Mouse (Mus musculus) MN1 (cell line): Measurements from ENCODE around the gene Myt1.

Experiments used
- DNase-seq: peaks from one replicate; pipeline ENCODE4 v3.0.0-alpha.2; 2016; ENCODE audit warnings: low spot score

The Myt1 gene

DNA sequence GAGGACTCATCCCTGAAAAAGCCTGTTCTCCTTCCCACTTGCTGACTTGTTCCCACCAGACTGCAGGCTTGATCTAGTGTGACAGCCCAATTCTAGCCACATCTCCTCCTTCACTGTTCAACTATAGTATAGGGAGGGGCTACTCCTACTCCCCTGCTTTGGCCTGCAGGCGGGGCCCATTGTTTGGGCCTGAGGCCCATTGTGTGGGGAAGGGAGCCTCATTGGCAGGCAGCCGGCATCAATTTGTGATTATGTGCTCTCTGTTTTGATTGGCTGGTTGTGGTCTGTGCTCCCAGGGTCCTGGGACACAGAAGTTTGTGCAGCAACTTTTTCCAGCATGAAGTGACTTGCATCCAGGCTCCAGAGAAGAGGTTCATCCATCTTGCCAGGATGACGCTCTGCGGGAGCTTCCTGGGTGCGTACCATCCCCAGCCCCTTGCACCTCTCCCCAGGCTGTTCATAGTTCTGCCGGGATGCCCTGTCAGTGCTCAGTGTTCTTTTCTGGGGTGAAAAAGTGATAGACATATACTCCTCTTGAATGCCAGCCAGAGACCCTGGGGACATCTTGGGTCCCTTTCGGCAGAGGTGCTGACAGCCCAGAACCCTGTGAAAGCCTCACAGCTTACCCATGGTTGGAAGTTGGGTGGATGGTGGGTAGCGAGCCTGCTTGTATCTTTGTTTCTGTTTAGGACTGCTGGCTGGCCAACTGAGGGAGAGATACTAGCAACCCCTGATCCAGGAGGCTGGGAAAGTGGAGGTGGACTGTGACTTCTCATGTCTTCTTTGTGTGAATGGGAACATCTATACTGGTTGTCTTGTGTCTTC is at the start of gene Myt1:
TSS of gene Myt1 (plus strand) at position 327 of the 825 bp plus-strand sequence.
- no peak for DNase-seq

DNA sequence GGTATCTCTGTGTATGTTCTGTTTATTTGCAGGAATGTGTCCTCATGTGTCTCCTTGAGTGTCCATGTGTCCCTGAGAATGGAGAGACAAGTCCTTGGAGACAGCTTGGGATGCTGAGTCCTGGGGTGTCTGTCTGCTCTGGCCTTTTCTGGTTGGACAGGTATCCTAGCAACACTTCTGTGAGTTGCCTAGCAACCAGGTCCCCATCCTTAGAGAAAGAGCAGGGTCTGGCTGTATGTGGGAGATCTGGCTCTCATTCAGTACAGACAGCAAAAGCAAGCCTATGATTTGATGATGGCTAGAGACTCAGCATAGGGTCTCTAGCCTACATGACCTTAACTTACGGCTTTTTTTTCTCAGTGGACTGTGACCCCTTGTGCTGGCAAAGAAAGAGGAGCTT is 49.4 kb upstream of the Myt1 start:
- peak; percentile 51 for DNase-seq

DNA sequence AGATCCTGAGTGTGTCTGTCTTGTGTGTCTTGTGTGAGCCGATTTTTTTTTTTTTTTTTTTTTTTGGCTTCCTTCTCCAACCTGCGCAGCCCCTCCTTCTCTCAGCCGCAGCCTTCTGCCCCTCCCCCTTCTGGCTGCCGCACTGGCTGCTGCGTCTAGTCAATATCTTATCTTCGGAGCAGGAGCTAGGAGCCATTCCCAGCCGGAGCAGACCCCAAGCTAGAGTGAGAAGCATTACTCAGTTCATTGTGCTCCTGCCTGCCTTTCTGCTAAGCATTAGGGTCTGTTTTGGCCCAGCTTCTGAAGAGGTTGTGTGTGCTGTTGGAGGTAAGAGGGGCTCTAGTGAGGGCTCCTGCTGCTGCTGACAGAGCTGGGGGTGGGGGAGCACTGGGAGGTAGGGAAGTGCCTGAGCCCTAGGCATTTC is 48.2 kb upstream of the Myt1 start, which contains the start of gene Oprl1:
TSS of gene Oprl1 (plus strand) at position 114 of the 424 bp plus-strand sequence.
- DNase-seq = peak; percentile 65

DNA sequence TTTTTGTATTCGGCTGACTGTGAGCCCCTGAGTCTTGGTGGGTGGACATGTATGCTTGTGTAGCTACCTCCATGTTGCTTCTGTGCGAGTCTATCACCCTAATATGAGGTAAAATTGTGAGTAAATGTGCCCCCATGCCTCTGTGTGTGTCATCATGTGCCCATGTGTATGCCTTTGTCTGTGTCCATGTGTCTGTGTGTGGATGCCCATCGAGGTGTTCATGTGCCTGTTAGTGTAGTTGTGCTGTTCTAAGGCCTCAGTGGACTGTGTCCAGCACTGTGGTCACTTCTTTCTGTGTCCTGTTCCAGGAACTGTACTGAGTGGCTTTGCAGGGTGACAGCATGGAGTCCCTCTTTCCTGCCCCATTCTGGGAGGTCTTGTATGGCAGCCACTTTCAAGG is 47.8 kb upstream of the Myt1 start:
- no peak for DNase-seq

DNA sequence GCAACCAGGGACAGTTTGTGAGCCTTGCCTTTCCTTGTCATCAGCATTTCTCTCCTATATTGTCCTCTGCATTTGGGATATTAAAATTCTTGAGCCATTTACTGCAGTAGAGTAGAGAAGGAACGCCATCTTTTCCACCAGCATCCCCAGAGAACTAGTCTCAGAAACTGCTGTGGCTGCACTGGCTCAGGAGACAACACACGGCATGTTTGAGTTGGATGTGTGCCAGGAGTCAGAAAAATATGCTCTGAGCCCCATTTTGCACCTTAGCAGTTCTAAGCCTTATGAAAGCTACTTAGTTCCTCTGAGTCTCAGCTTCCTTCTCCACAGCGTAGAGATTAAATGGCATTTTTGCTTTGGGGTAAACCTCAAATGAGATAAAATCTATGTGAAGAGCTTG is 46.1 kb upstream of the Myt1 start:
- DNase-seq = peak; percentile 33

DNA sequence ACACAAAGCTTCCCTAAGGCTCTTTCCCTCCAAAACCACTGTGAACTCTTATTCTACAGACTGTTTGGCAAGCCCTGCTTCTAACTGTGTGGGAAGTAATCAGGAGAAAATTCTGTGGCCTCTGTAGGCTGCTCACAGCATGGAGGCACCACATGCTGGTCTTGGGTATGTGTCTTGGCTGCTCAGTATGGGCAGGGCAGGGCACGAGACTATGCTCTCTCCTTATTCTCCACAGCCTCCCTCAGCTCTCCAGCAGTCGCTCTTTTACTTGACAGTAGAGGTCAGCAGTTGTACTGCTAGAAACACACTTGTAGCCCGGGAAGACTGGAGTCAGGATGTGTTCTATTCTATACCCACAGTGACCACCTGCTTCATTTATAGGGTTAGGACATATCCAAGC is 43.1 kb upstream of the Myt1 start:
- DNase-seq = no peak

DNA sequence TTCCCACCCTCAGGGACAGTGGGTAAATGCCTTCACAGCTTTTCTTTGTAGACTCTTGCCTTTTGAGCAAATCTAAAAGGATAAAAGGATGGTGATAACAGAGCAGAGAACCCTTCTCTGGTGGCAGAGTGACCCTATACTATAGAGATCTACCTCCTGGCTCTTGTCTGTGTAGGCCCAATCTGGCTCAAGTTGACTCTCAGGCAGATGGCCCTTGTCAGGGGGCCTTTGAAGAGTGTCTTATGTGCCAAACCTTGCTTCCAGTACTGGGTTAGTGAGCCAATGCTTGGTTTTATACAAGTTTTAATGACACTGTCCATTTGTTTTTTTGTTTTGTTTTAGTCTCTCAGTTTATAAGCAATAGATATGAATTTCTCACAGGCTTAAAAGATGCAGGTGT is 41.9 kb upstream of the Myt1 start:
- no peak for DNase-seq

DNA sequence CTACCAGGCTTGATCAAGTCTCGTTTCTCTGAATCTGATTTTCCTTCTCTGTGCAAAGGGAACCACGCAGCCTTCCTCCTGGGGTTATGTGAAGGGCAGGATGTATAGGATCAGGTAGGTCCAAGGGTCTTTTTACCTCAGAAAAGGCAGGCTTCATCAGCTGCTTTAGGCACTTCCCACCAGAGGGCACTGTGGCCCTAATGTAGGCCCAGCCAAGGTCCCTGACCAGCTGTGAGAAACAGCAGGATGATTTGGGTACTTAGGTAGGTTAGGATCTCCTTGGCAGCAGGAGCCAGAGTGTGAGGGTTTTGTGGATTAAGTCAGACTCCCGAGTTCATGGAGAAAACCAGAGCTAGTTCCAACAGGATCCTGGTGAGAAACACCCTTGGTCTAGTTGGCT is 40.9 kb upstream of the Myt1 start:
- peak; percentile 75 for DNase-seq

DNA sequence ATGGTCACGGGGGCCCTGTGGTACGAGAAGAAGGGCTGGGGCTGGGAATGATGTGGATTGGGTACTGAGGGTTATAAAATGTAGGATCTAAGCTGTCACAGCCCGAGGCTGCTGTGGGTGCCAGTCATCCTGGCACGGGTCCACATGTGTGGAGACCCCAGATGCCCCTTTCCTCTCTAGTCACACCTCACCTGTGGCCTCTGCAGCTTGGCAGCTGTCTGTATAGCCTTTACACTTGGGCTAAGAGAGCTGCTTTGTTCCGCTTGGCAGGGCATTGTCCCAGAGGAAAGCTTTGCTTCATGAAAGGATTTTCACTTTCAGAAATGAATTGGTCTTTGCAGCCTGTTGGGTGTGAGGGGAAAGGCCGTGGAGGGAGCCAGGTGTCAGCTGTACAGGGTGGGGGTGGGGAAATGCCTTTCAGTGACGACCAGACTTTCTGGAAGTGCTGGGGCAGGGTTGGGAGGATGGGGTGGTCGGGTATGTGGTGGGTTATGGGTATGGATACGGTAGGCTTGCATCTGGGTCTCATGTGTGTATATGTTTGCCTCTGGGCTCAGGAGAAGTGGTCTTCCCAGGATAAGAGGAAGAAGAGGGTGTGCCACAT is 35.4 kb upstream of the Myt1 start:
- DNase-seq = no peak

DNA sequence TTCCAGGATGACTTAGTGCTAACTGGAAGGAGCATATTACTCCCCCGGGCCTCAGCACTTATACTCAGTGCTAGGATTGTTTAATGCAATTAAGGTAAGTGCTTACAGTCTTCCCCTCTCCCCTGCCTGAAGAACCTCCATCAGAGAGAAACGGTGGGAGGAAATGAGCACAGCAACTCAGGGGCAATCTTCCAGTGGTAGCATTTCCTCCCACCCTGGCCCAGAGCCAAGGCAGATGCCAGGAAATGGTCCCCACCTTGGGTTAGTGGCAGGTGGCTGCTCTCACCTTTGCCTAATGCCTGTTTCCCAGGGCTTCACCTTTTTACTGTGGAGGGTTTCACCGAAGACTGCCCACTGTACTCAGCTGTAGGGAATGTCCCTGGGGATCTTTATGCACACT is 33.1 kb upstream of the Myt1 start:
- no peak for DNase-seq

DNA sequence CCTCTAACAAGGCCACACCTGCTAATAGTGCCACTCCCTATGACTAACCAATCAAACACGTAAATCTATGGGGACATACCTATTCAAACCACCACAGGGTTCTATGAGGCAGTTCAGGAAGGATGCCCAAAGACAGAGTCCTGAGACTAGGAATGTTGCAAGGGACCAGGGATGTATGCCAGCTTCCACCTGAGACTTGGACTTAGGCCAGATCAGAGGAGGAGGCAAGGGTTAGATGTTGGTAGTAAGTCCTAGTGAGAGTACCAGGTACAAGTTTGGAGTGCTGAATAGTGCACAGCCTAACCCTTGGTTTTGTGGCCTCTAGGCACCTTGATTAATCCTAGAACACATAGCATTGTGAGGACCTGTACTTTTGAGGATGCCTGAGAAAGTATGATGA is 10.5 kb upstream of the Myt1 start:
- no peak for DNase-seq

DNA sequence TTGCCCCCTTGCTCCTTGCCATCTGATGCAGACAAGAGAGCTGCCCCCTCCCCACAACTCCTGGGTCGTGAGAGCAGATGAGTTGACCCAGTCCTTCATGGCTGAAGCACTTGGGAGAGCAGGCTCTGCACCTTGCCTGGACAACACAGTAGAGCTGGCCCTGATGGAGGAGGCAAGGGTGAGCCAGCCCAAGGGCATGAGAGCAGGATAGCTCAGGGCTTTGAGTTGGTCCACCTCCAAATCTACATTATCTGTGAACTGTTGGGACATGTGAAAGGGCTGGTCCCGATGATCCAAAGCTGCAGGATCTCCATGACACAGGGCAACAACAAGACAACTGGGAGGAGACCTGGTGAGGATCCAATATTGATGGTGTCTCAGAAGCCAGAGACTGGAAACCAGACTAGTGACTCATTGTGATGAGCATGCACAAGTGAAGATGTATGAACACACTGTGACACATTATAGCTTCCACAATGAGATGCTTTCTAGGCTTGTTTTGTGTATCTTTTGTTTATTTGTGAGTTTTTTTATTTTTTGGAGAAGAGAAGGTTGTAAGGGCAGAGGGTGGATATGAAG is 4.9 kb upstream of the Myt1 start:
- peak; percentile 73 for DNase-seq

DNA sequence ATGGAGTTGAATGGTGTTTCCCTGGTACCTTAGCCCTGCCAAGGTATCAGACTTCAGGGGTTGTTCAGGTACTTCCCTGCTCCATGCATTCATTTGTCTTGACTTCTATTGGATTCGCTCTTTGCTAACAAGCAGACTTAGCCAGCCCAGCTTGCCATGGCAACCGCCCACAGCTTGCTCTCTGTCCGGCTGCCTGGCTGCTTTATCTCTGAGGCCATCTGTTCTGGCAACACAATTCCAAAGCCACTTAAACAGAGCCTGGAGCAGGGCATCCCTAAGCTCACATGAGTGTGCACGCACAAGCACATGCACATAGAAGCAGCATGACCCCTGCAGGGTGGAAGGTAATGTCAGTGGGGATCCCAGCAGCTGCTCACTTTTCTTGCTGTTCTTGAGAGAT is 4.1 kb upstream of the Myt1 start:
- peak; percentile 95 for DNase-seq

DNA sequence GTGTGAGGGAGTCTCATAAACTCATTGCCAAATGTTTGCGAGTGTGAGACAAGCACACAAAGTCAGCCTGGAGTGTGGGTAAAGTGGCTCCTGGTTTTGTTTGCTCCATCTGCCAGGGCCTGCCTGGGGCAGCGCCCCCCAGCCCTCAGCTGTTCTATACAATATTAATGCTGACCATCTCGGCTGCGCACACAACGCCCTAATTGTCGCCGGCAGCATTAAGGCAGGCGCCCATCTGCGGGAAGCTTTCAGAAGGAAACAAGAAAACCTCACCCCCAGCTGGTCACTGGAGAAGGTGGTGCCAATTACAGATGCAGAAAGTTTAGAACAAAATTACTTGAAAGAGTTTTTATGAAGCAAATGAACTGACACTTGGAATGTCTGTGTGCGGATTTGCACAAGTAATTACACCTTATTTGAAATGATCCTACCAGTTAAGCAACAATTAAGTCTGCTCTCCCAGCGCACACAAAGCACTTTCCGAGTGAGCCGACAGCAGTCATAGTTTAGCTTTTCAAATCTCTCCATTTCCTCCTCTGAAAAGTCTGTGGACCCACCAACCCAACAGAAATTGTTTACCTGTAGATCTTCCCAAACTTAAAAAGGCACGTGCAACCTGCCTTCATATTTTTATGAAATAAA is 875 bp downstream of the Myt1 start:
- peak; percentile 42 for DNase-seq

DNA sequence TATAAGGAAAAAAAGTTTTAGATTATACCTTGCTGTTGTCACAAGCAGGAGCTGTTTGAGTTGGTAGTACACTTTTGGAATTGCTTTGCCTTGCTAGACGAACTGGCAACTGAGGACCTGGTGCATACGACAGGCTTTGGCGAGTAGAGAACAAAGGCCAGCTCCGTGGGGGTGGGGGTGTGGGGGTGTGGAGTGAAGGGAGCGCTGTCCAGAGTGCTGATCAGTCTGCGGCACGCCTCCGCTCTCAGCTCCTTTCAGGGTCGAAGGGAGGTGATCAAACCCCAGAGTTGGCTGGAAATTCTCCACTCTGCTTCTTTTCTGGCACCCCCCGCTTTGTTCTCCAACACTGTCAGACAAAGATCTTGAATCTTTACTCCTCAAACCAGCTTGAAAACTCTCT is 1.5 kb downstream of the Myt1 start:
- peak; percentile 37 for DNase-seq

DNA sequence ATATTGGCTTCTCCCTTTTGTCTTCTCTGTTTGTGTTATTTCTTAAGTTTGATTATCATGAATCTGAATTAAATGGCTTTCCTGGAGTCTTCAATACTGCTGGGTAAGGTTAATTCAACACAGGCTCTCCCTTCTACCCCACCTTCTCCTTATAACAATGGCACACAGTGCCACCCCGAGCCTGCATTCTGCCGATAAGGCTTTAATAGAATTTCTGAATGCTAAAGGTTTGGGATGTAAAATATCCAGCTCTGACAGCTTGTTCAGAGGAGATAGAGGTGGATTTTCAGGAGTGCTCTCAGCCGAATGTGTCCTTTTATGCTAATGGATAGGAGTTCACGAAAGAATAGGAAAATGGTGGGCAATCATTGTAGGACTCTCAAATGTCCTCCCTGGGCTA is 2.1 kb downstream of the Myt1 start:
- DNase-seq = peak; percentile 43

DNA sequence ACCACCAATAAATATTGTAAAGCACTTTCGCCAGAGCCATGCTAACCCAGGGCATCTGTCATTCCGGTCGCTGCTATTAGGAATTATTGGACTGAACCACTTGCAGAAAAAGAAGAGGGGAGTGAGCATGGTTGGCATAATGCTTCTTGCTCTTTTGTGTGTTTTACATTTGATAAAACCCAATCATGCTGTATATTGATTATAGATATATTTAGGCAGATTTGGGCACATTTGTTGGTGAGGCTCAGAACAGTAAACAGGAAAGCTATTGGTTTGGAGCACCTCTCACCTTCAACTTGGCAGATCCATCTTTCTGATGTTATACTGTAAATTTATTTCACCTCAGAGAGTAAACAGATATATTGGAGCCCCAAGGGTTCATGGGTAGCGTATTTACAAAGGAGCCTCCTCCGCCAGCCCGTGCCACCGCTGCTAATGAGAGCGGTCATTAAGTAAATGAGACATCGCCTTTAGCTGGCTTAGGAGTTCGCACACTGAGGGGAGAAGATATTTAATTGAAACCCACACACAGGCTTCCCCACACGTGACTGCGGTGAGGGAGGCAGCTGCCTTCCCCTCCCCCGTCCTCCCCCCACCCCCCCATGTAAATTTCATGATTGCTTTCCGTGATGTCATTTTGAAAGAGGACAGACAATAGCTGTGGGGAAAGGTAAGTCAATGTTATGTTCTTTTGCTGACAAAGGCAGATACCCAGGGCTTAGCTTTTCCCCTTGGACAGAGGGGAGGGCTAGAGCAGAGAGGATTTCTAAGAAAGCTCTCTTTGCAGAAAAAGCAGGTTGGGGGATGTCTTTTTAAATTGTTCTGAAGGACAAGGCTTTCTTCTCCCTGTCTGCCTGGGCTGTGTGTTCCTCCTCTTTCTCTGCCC is 3.8 kb downstream of the Myt1 start:
- peak; percentile 87 for DNase-seq

DNA sequence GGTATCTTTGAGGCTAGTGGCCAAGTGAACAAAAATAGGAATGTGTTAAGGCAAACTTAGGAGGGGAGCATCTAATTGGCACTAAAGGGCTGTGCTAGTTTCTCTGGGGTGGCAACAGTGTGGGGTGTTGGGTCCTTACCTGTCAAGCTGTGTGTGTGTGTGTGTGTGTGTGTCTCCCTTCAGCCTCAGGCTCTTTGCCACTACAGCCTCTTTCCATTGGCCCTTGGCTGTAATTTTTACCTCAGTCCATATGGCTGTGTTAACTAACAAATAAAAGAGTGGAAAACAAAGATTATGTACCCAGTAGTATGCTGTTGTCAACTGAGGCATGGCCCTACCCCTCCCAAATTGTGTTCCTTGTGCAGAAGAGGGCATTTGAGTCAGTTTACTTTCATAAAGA is 5.3 kb downstream of the Myt1 start:
- no peak for DNase-seq

DNA sequence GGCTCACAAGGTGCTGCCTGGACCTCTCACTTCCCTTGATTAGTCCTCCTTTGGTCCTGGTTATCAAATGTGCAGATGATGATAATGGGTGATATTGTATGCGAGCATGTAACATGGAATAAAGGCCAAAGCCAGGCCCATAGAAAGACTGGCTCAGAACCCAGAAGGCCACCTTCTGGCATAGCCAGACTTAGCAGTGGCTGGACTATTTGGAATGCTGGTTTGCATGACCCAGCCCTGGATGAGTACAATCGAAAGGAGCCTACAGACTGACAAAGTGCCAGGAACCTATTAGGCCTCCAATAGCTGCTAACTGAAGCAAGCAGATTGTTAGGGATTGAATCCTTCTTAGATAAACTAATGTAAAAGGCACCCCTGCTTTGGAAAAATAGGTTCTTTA is 6.3 kb downstream of the Myt1 start:
- no peak for DNase-seq

DNA sequence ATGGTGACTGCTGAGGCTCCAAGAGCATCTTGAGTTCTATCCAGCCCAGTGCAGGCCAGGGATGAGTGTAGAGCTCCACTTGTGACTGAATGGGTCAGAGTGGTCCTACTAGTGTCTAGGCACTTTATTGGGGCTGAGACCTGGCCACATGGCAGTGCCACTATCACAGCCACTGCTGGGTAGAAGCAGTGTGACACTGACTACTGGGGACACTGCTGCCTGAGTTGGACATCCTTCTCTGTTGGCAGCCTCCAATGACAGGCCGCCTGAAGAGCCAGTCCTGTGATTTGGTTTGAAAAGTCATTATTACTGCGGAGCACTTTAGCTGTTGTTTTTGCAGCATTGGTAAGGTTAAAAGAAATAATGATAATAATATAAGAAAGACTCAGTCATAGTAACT is 10.1 kb downstream of the Myt1 start:
- no peak for DNase-seq

DNA sequence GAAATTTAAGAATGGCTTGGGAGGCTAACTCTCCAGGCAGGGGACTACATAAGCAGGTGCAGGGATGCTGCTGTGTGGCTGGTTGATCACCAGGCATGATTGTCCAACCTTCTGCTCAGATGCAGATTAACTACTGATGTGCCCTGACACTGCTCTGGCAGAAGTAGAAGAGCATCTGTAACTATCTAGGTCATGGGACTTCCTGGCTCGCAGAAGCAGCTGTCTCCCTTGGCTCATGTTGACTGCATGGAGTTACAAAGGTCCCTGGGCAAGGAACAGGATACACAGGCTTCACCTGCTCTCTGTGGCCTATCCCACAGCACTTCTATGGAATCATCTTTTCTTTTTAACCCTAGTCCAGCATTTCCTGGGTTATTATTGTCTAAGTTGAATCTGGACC is 12.7 kb downstream of the Myt1 start:
- peak; percentile 56 for DNase-seq

DNA sequence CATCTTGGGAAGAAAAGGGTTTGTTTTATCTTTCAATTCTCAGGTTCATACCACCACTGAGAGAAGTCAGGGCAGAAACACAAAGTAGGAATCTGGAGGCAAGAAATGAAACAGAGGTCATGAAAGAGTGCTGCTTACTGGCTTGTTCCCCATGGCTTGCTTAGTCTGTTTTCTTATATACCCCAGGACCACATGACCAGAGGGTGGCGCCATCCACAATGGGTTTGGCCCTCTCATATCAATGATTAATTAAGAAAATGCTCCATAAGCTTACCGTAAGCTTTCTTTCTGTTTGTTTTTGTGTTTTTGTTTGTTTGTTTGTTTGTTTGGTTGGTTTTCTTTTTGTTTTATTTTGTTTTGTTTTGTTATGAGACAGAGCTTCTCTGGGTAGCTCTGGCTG is 14.6 kb downstream of the Myt1 start:
- DNase-seq = no peak
